Mouse (Mus musculus): Measurements from ENCODE around the gene Inka2.

GRCm38 (mm10) chr3:105655031-105655585, 49.3 kb upstream of the Inka2 start:
- no peak for TF ChIP-seq CHD2 (IDR thresholded peaks at IDR 0.05; ENCODE audit: low read depth, low read length)
- no peak for TF ChIP-seq ZC3H11A (IDR thresholded peaks at IDR 0.05; ENCODE audit: borderline replicate concordance, low read depth, low read length)
- TF ChIP-seq ZNF384 (IDR thresholded peaks at IDR 0.05; ENCODE audit: low read depth, low read length) = no peak

Data from ES-E14 (cell line).